ENCODE assay signal across 16 mouse cellular contexts in the genomic region with DNA sequence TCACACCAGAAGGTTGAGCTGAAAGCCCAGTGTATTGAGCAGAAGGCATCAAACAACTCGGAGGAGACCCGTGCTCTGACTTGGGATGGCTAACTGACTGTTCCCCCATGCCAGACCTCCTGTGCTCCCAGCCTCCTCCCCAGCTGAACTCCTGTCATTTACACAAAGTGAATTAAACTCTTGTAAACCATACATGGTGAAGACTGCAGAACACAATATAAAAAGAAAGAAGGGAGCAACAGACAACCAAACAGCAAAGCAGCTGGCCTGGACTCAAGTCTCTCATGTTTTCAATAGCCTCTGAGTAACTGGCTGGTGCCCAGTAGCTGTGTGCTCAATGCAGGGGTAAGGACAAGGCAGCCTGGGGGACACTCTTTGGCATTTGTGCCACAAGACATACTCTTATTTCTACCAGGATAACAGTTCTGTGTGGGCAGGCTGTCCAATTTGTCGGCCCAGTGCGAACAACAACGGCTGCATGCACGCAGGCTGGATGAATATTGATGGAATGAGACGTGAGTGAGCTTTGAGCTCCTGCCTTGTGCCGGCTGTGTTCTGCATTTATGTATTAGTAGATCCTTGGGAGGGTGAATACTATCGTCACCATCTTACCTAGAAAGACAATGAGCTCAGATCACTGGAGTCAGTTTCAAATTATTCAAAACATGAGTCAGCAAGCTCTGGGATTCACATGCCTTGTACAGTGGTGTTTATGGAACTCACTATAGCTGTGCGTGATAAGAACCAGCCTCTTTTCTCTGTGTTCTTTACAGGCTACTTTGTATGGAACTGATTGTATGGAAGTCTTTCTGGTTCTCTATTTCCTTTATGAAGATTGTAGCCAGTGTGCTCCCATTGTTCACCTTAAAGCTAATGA.
A peak's percentile ranks its signal among the peaks of the same experiment; 100 is the strongest.
DNase-seq lines count a peak whose midpoint lies in the region; ATAC-seq and TF ChIP-seq lines count a peak whose summit lies in the region.
"Had no signal": no experiment of that assay in that cellular context is flagged by ENCODE, and none has a peak within 500 bp of the region (broad histone marks: within the 10 kb centered on the region; RNA-seq: fewer than 3 reads in every experiment).

No protein-coding gene starts in this region.

- no peaks in the 10 kb centered on the region for H3K4me1 ChIP-seq in hindbrain, embryonic 14.5 days (replicated peaks; ENCODE audit: control insufficient read depth, insufficient read depth, low read length)
- H3K4me1 ChIP-seq in hindbrain, embryonic 12.5 days: no peaks in the 10 kb centered on the region
- H3K4me1 ChIP-seq in neural tube, embryonic 14.5 days (ENCODE audit: control insufficient read depth, insufficient read depth, low read length): no peaks in the 10 kb centered on the region
- H3K4me1 ChIP-seq in forebrain, postnatal 0 days (ENCODE audit: insufficient read depth): no peaks in the 10 kb centered on the region
- H3K4me1 ChIP-seq in olfactory bulb, adult 2 months (ENCODE audit: control insufficient read depth, insufficient read depth, low read length): peaks cover 6% of the 10 kb centered on the region
- H3K4me1 ChIP-seq: heart, embryonic 13.5 days; midbrain, embryonic 12.5 days had no signal

- no peak overlapping the region for H3K4me2 ChIP-seq in hindbrain, embryonic 14.5 days (replicated peaks)
- no peak overlapping the region for H3K4me2 ChIP-seq in hindbrain, embryonic 12.5 days (replicated peaks)
- no peak overlapping the region for H3K4me2 ChIP-seq in neural tube, embryonic 14.5 days (ENCODE audit: low read depth, low read length)
- peak overlapping the region; percentile 15; the same call in 1 of the 2 replicates for H3K4me2 ChIP-seq in forebrain, postnatal 0 days (ENCODE audit: low read depth)
- H3K4me2 ChIP-seq: heart, embryonic 13.5 days; liver, embryonic 12.5 days; midbrain, embryonic 12.5 days had no signal

- peak; percentile 81; the same call in 1 of the 2 replicates for ATAC-seq in hindbrain, embryonic 14.5 days (ENCODE audit: low FRiP score)
- no peak for ATAC-seq in hindbrain, embryonic 12.5 days (ENCODE audit: low FRiP score)
- peak; percentile 41; the same call in 1 of the 2 replicates for ATAC-seq in neural tube, embryonic 14.5 days (ENCODE audit: low read depth)
- peak; percentile 79 for ATAC-seq in forebrain, postnatal 0 days
- no peak for ATAC-seq in activated CD4-positive, CD25-positive, alpha-beta regulatory T cell, adult 4 months
- ATAC-seq: liver, embryonic 12.5 days had no signal

- DNase-seq in hindbrain, embryonic 14.5 days (ENCODE audit: low spot score): peak; percentile 23
- no peak for DNase-seq in neural tube, embryonic 10.5 days (ENCODE audit: extremely low spot score, low spot score)
- peak; percentile 39 for DNase-seq in forebrain, postnatal 0 days
- DNase-seq: cerebellum, adult 11-12 months; gastrocnemius, postnatal 14 days; lung, postnatal 10 days; thymus, postnatal 4 days had no signal

- H3K4me3 ChIP-seq in hindbrain, embryonic 14.5 days (replicated peaks; ENCODE audit: low read length): no peak overlapping the region
- H3K4me3 ChIP-seq in hindbrain, embryonic 12.5 days: no peak overlapping the region
- H3K4me3 ChIP-seq in neural tube, embryonic 14.5 days (ENCODE audit: low read depth, low read length): no peak overlapping the region
- H3K4me3 ChIP-seq in forebrain, postnatal 0 days (ENCODE audit: low read depth, low read length): no peak overlapping the region
- no peak overlapping the region for H3K4me3 ChIP-seq in olfactory bulb, adult 2 months (ENCODE audit: insufficient read depth, low read depth, low read length)
- H3K4me3 ChIP-seq: heart, embryonic 13.5 days; liver, embryonic 12.5 days; midbrain, embryonic 12.5 days had no signal

- no peak overlapping the region for H3K9ac ChIP-seq in hindbrain, embryonic 14.5 days
- no peak overlapping the region for H3K9ac ChIP-seq in hindbrain, embryonic 12.5 days
- H3K9ac ChIP-seq in neural tube, embryonic 14.5 days (replicated peaks; ENCODE audit: low read depth, low read length): no peak overlapping the region
- no peak overlapping the region for H3K9ac ChIP-seq in forebrain, postnatal 0 days
- H3K9ac ChIP-seq: heart, embryonic 13.5 days; liver, embryonic 12.5 days; midbrain, embryonic 12.5 days had no signal

- H3K9me3 ChIP-seq in hindbrain, embryonic 14.5 days (ENCODE audit: control insufficient read depth, low read length): no peaks in the 10 kb centered on the region
- H3K9me3 ChIP-seq in hindbrain, embryonic 12.5 days (replicated peaks): no peaks in the 10 kb centered on the region
- H3K9me3 ChIP-seq in neural tube, embryonic 14.5 days (ENCODE audit: control insufficient read depth, low read length): no peaks in the 10 kb centered on the region
- no peaks in the 10 kb centered on the region for H3K9me3 ChIP-seq in forebrain, postnatal 0 days (ENCODE audit: low read length)
- H3K9me3 ChIP-seq: heart, embryonic 13.5 days; liver, embryonic 12.5 days; midbrain, embryonic 12.5 days had no signal

- H3K27me3 ChIP-seq in hindbrain, embryonic 14.5 days (ENCODE audit: control insufficient read depth, insufficient read depth, low read length): no peaks in the 10 kb centered on the region
- H3K27me3 ChIP-seq in hindbrain, embryonic 12.5 days: no peaks in the 10 kb centered on the region
- H3K27me3 ChIP-seq in neural tube, embryonic 14.5 days (ENCODE audit: control insufficient read depth, insufficient read depth, low read length): no peaks in the 10 kb centered on the region
- no peaks in the 10 kb centered on the region for H3K27me3 ChIP-seq in forebrain, postnatal 0 days (ENCODE audit: insufficient read depth, low read length)
- H3K27me3 ChIP-seq: heart, embryonic 13.5 days; liver, embryonic 12.5 days; midbrain, embryonic 12.5 days had no signal

- 69% methylated on average over 10 of the region's 10 CpGs for WGBS in hindbrain, embryonic 14.5 days
- 83% methylated on average over 10 of the region's 10 CpGs for WGBS in hindbrain, embryonic 12.5 days
- 82% methylated on average over 10 of the region's 10 CpGs for WGBS in neural tube, embryonic 14.5 days
- 35% methylated on average over 10 of the region's 10 CpGs for WGBS in forebrain, postnatal 0 days
- WGBS in olfactory bulb, adult 2 months: 35% methylated on average over 10 of the region's 10 CpGs

- TF ChIP-seq CTCF in forebrain, postnatal 0 days (IDR thresholded peaks at IDR 0.05; ENCODE audit: low read depth): no peak
- TF ChIP-seq CTCF in olfactory bulb, adult 2 months (IDR thresholded peaks at IDR 0.05; ENCODE audit: insufficient read depth, low read depth, low read length): no peak

- no peak for TF ChIP-seq POLR2A in olfactory bulb, adult 2 months (IDR thresholded peaks at IDR 0.05; ENCODE audit: insufficient read depth, low read depth, low read length)

- no peak overlapping the region for H3K27ac ChIP-seq in hindbrain, embryonic 14.5 days
- H3K27ac ChIP-seq in hindbrain, embryonic 12.5 days: no peak overlapping the region
- no peak overlapping the region for H3K27ac ChIP-seq in neural tube, embryonic 14.5 days (ENCODE audit: low read depth, low read length)
- peak overlapping the region; percentile 23 for H3K27ac ChIP-seq in forebrain, postnatal 0 days (ENCODE audit: low read depth, low read length)
- peak overlapping the region; percentile 25; the same call in 1 of the 2 replicates for H3K27ac ChIP-seq in olfactory bulb, adult 2 months (ENCODE audit: insufficient read depth, low read depth, low read length)
- H3K27ac ChIP-seq: heart, embryonic 13.5 days; kidney, postnatal 0 days; liver, embryonic 12.5 days; midbrain, embryonic 12.5 days; stomach, postnatal 0 days had no signal

- H3K36me3 ChIP-seq in hindbrain, embryonic 14.5 days (replicated peaks; ENCODE audit: control insufficient read depth, insufficient read depth): no peaks in the 10 kb centered on the region
- H3K36me3 ChIP-seq in hindbrain, embryonic 12.5 days: no peaks in the 10 kb centered on the region
- no peaks in the 10 kb centered on the region for H3K36me3 ChIP-seq in neural tube, embryonic 14.5 days (ENCODE audit: control insufficient read depth, insufficient read depth, low read length)
- H3K36me3 ChIP-seq in forebrain, postnatal 0 days (ENCODE audit: insufficient read depth): no peaks in the 10 kb centered on the region
- H3K36me3 ChIP-seq: heart, embryonic 13.5 days; liver, embryonic 12.5 days; midbrain, embryonic 12.5 days had no signal

Comparison
In these comparisons a context has a peak if more than half of its experiments do, and no peak if none do; other contexts are left out.
1. ATAC-seq: peak in hindbrain, embryonic 14.5 days (single experiment), neural tube, embryonic 14.5 days (single experiment) and forebrain, postnatal 0 days (single experiment); none in hindbrain, embryonic 12.5 days (single experiment) and activated CD4-positive, CD25-positive, alpha-beta regulatory T cell, adult 4 months (single experiment).
2. H3K27ac ChIP-seq: peak in forebrain, postnatal 0 days (single experiment) and olfactory bulb, adult 2 months (single experiment); none in hindbrain, embryonic 14.5 days (single experiment), hindbrain, embryonic 12.5 days (single experiment) and neural tube, embryonic 14.5 days (single experiment).